Mouse (Mus musculus) embryonic facial prominence, embryonic 15.5 days (tissue): ENCODE measurements at regions not wholly inside any gene's neighbourhood (a gene's known extent, or its start where the extent isn't known, plus 50 kb on each side); places are given as distances from the start of the nearest gene placed in this dataset.

Experiments
- ATAC-seq: fragments of 200-750 bp; cut with Nextera tagmentation; 2 replicates; pipeline ENCODE4 v1.8.0; 2017; ENCODE audit warnings: low read depth, moderate TSS enrichment; ENCODE audit not compliant: insufficient number of reproducible peaks, low FRiP score, low TSS enrichment
- H3K27ac ChIP-seq: fragments of 300-500 bp; sonication (generic); replicated peaks from 2 replicates; pipeline ENCODE4 v1.5.1; 2015; ENCODE audit warnings: mild to moderate bottlenecking, inconsistent platforms
- H3K27me3 ChIP-seq: fragments of 300-500 bp; sonication (generic); 2 replicates; pipeline ENCODE4 v1.6.1; 2015; ENCODE audit warnings: inconsistent platforms
- H3K36me3 ChIP-seq: fragments of 300-500 bp; sonication (generic); 2 replicates; pipeline ENCODE4 v1.6.1; 2015; ENCODE audit warnings: mild to moderate bottlenecking, inconsistent platforms
- H3K4me1 ChIP-seq: fragments of 300-500 bp; sonication (generic); 2 replicates; pipeline ENCODE4 v1.6.1; 2015; ENCODE audit warnings: inconsistent platforms
- H3K4me2 ChIP-seq: fragments of 300-500 bp; sonication (generic); replicated peaks from 2 replicates; pipeline ENCODE4 v1.6.1; 2015; ENCODE audit warnings: mild to moderate bottlenecking, inconsistent platforms
- H3K4me3 ChIP-seq: fragments of 300-500 bp; sonication (generic); replicated peaks from 2 replicates; pipeline ENCODE4 v1.5.1; 2015; ENCODE audit warnings: mild to moderate bottlenecking, inconsistent platforms
- H3K9ac ChIP-seq: fragments of 300-500 bp; sonication (generic); 2 replicates; pipeline ENCODE4 v1.6.1; 2015; ENCODE audit warnings: inconsistent platforms
- H3K9me3 ChIP-seq: fragments of 300-500 bp; sonication (generic); replicated peaks from 2 replicates; pipeline ENCODE4 v1.6.1; 2016; ENCODE audit warnings: inconsistent platforms
- WGBS: fragments of 180-500 bp; shearing (Covaris S2); methylation state at CpG from one replicate; pipeline ENCODE4 v1.1.7; 2015; 5-methylcytosine and 5-hydroxymethylcytosine counted together

DNA sequence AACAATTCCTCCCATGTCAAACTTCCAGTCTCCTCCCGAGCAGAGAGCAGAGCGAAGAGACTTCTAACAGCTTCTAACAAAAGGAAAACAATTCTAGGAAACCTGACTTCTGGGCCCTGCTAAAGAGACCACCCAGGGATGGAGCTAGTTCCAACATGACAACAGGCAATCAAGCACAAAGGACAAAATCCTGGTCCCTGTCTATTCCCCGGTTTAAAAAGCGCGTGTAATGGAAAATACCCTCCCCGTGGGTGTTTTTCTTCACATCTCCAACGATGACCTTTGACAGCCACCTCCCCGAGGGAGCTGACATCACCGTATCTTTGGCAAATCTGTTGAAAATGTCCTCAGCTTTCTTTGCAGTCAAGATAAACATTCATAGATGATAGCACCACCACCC lies 256.9 kb upstream of the Jmjd1c start:
- Histone ChIP-seq H3K36me3 (no peaks in the 10 kb centered on the region), H3K27me3 (no peaks in the 10 kb centered on the region), H3K27ac (no peak overlapping the region), H3K4me2 (no peak overlapping the region; the same call in 1 of the 2 replicates), H3K4me1 (no peaks in the 10 kb centered on the region), H3K9me3 (no peaks in the 10 kb centered on the region), H3K4me3 (no peak overlapping the region), H3K9ac (no peak overlapping the region)
- 20% methylated on average over 9 of the region's 9 CpGs for WGBS
- no peak; the same call in 1 of the 2 replicates for ATAC-seq

DNA sequence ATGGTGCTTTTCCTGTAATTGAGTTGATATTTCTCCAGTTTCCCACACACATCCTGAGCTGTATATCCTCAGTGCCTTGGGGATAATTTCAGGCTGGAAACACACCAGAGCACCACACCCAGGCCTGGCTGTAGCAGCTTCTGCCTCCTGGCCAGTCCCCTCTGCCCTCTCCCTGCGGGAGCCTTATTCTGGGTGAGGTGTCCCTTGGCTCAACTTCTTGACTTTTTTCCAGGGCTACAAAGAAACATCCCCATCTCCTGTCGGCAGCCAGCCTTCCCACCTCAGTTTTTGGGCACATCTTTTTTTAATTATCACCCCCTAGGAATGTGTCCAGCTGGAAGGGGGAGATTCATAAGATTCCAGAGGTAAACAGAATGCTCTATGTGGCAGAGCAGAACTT lies 252.7 kb upstream of the Jmjd1c start:
- H3K9ac ChIP-seq, result no peak overlapping the region
- no peak overlapping the region for H3K4me2 ChIP-seq
- 37% methylated on average over 2 of the region's 2 CpGs for WGBS
- H3K27ac ChIP-seq, result no peak overlapping the region
- no peak for ATAC-seq
- no peaks in the 10 kb centered on the region for H3K4me1 ChIP-seq
- no peaks in the 10 kb centered on the region for H3K27me3 ChIP-seq
- no peaks in the 10 kb centered on the region for H3K36me3 ChIP-seq
- no peak overlapping the region for H3K4me3 ChIP-seq
- H3K9me3 ChIP-seq, result no peaks in the 10 kb centered on the region

DNA sequence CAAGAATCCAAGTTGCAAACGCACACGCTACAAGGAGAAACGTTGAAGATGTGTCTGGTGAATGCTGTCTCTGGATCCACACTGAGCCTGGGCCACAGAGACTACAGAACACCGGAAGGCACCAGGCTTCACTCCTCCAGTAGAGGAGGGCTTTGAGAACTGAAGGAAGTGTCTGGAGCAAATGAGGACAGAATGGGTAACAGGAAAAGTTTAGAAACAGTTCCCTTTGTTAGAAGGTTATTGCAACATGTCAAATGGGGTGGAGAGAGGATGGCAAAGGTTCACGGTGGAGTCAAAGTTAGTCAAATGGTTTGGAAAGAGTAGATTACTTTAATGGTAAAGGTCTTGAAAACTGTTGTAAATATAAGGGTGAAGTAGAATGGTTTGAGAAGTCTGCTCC lies 247.1 kb upstream of the Jmjd1c start:
- H3K9ac ChIP-seq, result no peak overlapping the region
- H3K4me1 ChIP-seq, result peaks cover 4% of the 10 kb centered on the region; the same call in 1 of the 2 replicates
- no peak overlapping the region for H3K27ac ChIP-seq
- 91% methylated on average over 5 of the region's 5 CpGs for WGBS
- H3K36me3 ChIP-seq, result no peaks in the 10 kb centered on the region
- H3K27me3 ChIP-seq, result no peaks in the 10 kb centered on the region
- H3K4me2 ChIP-seq, result no peak overlapping the region
- H3K4me3 ChIP-seq, result no peak overlapping the region
- no peaks in the 10 kb centered on the region for H3K9me3 ChIP-seq
- ATAC-seq, result no peak

DNA sequence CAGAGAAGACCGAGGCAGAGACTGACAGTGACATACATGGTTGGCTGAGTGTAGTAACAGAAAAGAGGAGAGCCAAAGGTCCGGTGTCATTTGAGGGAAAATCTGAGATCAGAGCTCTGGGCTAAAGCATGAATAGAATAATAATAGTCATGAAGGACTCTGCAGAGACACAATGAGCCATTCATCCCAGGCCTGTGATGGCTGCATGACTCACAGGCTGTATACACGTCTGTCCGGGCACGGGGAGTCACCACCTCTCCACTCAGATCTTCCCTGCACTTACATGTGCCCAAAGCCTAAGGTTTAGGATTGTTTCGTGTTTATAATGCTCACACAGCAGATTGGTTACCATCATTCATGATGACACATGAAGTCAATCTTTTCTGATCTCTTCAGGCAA lies 246.2 kb upstream of the Jmjd1c start:
- 69% methylated on average over 6 of the region's 6 CpGs for WGBS
- H3K27ac ChIP-seq, result no peak overlapping the region
- no peaks in the 10 kb centered on the region for H3K27me3 ChIP-seq
- no peaks in the 10 kb centered on the region for H3K9me3 ChIP-seq
- no peak overlapping the region for H3K4me3 ChIP-seq
- no peak for ATAC-seq
- no peak overlapping the region for H3K4me2 ChIP-seq
- peaks cover 4% of the 10 kb centered on the region; the same call in 1 of the 2 replicates for H3K4me1 ChIP-seq
- no peaks in the 10 kb centered on the region for H3K36me3 ChIP-seq
- no peak overlapping the region for H3K9ac ChIP-seq

DNA sequence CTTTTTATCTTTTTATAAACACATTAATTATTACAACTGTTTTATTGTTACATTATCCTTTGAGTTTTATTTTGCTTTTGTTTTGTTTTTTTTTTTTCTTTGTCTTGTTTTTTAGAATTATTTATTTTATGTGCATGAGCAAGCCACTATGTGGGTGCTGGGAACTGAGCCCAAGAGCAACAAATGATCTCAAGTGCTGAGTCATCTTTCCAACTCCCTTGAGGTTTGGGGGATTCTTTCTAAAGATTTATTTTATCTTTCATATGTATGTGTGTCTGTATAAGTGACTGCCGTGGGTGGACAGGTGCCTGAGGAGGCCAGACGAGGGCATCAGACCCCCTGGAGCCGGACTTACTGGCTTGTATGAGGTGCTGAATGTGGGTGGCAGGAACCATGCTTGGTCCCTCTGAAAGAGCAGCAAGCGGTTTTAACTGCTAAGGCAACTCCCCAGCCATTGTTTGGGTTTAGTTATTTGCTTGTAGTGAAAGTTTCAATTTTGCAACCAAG lies 244.9 kb upstream of the Jmjd1c start:
- 67% methylated on average over 4 of the region's 4 CpGs for WGBS
- no peak overlapping the region for H3K4me3 ChIP-seq
- H3K27ac ChIP-seq, result no peak overlapping the region
- H3K9me3 ChIP-seq, result no peaks in the 10 kb centered on the region
- no peak for ATAC-seq
- H3K4me2 ChIP-seq, result no peak overlapping the region
- no peaks in the 10 kb centered on the region for H3K36me3 ChIP-seq
- H3K4me1 ChIP-seq, result peaks cover 4% of the 10 kb centered on the region; the same call in 1 of the 2 replicates
- no peak overlapping the region for H3K9ac ChIP-seq
- H3K27me3 ChIP-seq, result no peaks in the 10 kb centered on the region

DNA sequence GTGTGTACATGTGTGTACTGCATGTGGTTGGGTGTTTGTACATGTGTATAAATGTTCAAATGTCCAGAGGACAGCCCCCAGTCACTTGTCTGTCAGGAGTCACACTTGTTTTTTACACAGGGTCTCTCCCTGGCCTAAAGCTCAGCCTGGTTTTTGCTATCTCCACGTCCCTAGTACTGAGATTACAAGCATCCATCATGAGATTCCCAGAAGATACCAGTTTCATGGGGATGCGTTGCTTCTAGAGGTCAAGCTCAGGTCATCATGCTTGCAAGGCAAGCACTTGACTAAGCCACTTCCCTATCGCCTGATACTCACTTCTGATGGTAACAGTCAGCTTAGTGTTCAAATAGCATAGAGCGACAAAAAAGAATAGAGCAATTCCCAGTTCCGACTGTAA lies 244.1 kb upstream of the Jmjd1c start:
- 76% methylated on average over 5 of the region's 5 CpGs for WGBS
- no peak for ATAC-seq
- Histone ChIP-seq H3K4me1 (peaks cover 4% of the 10 kb centered on the region; the same call in 1 of the 2 replicates), H3K4me3 (no peak overlapping the region), H3K9ac (no peak overlapping the region), H3K27ac (no peak overlapping the region), H3K9me3 (no peaks in the 10 kb centered on the region), H3K4me2 (no peak overlapping the region), H3K36me3 (no peaks in the 10 kb centered on the region), H3K27me3 (no peaks in the 10 kb centered on the region)

DNA sequence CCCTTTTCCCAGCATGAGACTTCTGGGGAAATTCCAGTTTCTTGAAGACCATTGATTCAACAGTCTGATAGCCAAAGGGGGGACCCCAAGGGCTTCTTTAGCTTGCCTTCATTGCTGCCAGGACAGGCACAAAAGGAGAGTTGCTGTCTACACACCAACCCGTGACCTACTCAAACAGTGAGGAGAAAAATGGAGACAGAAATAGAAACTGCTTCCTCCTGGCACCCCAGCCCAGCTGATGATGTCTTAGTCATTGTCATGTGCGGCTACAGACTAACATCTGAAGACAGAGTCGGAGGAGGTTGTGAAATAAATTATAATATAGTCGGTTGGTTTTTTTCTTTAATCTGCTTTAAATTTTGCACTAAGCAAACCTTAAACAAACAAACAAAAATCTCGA lies 243.2 kb upstream of the Jmjd1c start:
- peaks cover 4% of the 10 kb centered on the region; the same call in 1 of the 2 replicates for H3K4me1 ChIP-seq
- no peak overlapping the region for H3K9ac ChIP-seq
- H3K9me3 ChIP-seq, result no peaks in the 10 kb centered on the region
- 24% methylated on average over 5 of the region's 5 CpGs for WGBS
- peak overlapping the region; percentile 23; the same call in 1 of the 2 replicates for H3K4me2 ChIP-seq
- H3K27ac ChIP-seq, result no peak overlapping the region
- H3K36me3 ChIP-seq, result no peaks in the 10 kb centered on the region
- no peak overlapping the region for H3K4me3 ChIP-seq
- no peaks in the 10 kb centered on the region for H3K27me3 ChIP-seq
- no peak for ATAC-seq

DNA sequence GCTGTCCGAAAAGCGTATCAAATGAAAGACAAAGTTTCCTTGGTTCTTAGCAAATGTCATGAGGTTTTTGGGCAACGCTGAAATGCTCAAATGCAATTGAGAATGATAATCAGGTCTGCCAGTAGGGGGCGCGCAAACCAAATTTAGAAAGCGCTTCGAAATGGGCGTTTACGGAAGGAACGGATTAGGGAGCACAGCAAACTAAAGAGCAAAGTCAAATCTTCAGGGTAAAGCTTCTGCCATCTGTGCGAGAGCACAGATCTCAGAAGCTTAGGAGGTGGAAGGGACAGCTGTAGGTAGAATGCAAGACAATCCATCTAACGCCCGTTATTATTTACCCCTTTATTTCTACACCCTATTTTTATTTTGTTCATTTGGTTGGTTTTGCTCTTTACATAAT lies 242.7 kb upstream of the Jmjd1c start:
- H3K27ac ChIP-seq, result no peak overlapping the region
- H3K4me1 ChIP-seq, result peaks cover 4% of the 10 kb centered on the region; the same call in 1 of the 2 replicates
- WGBS, result 7% methylated on average over 13 of the region's 13 CpGs
- peak overlapping the region; percentile 14; the same call in 1 of the 2 replicates for H3K4me3 ChIP-seq
- H3K36me3 ChIP-seq, result no peaks in the 10 kb centered on the region
- ATAC-seq, result no peak
- H3K9me3 ChIP-seq, result no peaks in the 10 kb centered on the region
- H3K9ac ChIP-seq, result no peak overlapping the region
- H3K27me3 ChIP-seq, result no peaks in the 10 kb centered on the region
- peak overlapping the region; percentile 23 for H3K4me2 ChIP-seq

DNA sequence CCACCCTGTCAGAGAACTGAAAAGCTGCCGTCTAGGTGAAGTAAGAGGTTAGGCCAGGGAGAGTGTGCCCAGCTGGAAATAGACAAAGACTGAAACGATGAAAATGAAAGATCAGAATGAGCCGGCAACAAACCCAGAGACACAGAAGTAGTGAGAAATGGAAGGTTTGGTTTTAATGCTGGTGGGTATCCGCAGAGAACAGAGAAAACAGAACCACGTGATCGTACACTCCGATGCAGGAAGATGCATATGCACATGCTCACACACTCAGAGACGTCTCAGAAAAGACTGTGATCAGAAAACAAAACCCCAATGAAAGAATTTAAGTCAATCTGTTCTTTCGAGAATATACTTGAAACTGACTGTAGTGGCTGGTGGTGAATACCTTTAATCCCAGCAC lies 241.0 kb upstream of the Jmjd1c start:
- H3K9me3 ChIP-seq, result no peaks in the 10 kb centered on the region
- no peak overlapping the region for H3K27ac ChIP-seq
- no peaks in the 10 kb centered on the region; the same call in 1 of the 2 replicates for H3K27me3 ChIP-seq
- H3K9ac ChIP-seq, result no peak overlapping the region
- no peak overlapping the region for H3K4me3 ChIP-seq
- no peak overlapping the region for H3K4me2 ChIP-seq
- 89% methylated on average over 9 of the region's 9 CpGs for WGBS
- no peak for ATAC-seq
- H3K4me1 ChIP-seq, result peaks cover 4% of the 10 kb centered on the region; the same call in 1 of the 2 replicates
- no peaks in the 10 kb centered on the region for H3K36me3 ChIP-seq

DNA sequence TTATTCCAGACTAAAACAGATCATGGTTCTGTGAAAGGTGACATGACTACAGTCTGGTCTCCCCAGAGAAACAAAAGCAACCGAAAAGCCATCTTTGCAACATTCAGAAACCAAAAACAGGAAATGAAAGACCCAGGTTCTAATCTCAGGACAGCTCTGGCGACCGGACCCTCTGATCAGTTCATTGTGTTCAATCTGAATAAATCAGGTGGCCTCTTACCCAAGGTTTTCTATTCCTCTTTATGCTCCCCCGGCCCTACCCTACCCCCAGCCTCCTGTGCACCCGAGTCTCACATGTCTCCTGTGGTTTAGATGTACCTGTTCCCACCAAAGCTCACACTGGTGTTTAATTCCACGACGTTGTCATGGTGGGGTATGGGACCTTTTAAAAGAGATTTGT lies 238.6 kb upstream of the Jmjd1c start:
- Histone ChIP-seq H3K4me2 (no peak overlapping the region), H3K27me3 (no peaks in the 10 kb centered on the region; the same call in 1 of the 2 replicates), H3K9ac (no peak overlapping the region), H3K9me3 (no peaks in the 10 kb centered on the region), H3K36me3 (no peaks in the 10 kb centered on the region), H3K4me3 (no peak overlapping the region), H3K27ac (no peak overlapping the region), H3K4me1 (peaks cover 4% of the 10 kb centered on the region; the same call in 1 of the 2 replicates)
- no peak for ATAC-seq
- WGBS, result 87% methylated on average over 7 of the region's 7 CpGs

DNA sequence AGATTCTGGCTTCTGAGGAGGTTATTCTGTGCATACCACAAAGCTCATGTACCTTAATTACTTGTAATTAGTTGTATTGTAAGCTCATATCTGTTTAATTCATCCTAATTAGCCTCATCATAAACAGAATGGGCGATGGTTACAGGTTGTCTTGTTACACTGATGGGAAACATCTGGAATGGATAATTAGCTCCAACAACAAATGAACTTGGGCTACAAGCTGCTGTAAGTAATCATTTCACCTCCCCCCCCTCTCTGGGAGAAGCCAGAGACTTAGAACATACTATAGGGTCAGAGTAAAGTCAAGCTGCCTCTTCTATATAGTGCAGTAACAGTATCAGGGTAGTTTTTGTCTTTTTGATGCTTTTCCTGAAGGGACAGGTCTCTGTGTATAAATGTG lies 234.5 kb upstream of the Jmjd1c start:
- Histone ChIP-seq H3K9me3 (no peaks in the 10 kb centered on the region), H3K36me3 (no peaks in the 10 kb centered on the region)

More for the DNA sequence above, 234.5 kb upstream of the Jmjd1c start:
- Histone ChIP-seq H3K4me2 (no peak overlapping the region), H3K9ac (no peak overlapping the region), H3K4me1 (peaks cover 10% of the 10 kb centered on the region), H3K27me3 (no peaks in the 10 kb centered on the region; the same call in 1 of the 2 replicates), H3K27ac (no peak overlapping the region), H3K4me3 (no peak overlapping the region)
- no peak for ATAC-seq
- WGBS, result 27% methylated on average over 1 of the region's 1 CpGs
